Mouse (Mus musculus) mouse trophoblast stem cell (cell line): ENCODE measurements around the gene Wnt3.

ENCODE experiments used
- in situ Hi-C, 2 experiments: fragments of 300-500 bp; cut with MseI, MboI; formaldehyde crosslinking; loops; 2 replicates in 1 of 2; 3 replicates in 1 of 2; pipeline ENCODE4 v1.15.1; 2025

The Wnt3 gene

DNA sequence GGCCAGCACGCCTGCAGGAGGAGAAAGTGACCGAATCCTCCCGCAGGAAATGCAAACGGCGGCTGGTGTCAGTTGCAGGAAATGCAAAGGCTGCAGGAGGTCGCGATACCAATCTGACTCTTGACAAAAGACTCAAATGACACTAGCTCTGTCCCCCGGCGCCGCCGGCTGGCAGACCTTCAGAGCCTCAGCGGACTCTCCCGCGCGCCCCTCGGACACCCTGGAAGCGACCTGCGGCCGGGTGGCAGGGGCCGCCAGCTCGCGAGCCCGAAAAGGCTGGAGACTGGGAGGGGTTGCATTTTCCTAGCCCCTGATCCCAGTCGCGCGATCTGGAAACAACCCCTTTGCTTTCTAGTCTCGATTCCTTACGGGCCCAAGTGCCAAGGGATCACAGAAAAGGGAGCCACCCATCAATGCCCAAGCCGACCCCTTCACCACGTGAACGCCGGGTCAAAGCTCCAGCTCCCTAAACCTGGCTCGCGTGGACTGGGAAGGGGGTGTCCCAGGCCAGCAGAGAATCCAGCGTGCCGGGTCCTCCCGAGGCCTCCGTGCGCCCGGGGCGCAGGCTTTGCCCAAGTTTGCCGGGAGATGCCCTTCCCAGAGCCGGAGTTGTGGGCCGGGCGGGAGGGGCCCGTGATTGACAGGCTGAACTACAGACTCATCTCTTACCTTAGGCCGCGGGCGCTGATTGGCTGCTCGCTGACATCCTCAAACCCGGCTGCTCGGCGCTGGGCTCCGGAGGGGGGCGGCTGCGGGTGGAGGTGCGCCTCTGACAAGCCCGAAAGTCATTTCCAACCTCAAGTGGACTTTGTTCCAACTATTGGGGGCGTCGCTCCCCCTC, at the start of gene Wnt3:
TSS of gene Wnt3 (plus strand) at position 764 of the 841 bp plus-strand sequence.
- in situ Hi-C loops = no loop called here

DNA sequence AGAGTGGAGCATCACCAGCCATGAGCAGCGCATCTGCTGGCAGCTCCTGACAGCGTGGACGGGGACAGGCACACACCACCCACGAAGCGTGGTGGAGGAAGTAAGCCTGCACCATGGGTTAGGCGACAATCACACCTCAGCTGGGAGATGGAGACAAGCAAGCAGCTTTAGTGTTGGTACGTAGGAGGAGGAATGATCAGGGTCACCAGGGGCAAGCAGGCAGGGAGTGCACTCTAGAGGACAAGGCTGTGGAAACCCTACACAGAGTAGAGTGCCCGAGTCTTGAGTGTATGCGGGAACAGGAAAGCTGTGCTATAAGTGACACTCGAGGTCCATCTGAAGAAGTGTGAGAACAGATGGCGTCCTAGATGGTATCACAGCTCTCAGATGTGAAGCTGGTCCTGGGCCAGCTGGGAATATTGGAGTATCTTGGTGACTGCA, 49.6 kb upstream of the Wnt3 start:
- in situ Hi-C loops = no loop called here

DNA sequence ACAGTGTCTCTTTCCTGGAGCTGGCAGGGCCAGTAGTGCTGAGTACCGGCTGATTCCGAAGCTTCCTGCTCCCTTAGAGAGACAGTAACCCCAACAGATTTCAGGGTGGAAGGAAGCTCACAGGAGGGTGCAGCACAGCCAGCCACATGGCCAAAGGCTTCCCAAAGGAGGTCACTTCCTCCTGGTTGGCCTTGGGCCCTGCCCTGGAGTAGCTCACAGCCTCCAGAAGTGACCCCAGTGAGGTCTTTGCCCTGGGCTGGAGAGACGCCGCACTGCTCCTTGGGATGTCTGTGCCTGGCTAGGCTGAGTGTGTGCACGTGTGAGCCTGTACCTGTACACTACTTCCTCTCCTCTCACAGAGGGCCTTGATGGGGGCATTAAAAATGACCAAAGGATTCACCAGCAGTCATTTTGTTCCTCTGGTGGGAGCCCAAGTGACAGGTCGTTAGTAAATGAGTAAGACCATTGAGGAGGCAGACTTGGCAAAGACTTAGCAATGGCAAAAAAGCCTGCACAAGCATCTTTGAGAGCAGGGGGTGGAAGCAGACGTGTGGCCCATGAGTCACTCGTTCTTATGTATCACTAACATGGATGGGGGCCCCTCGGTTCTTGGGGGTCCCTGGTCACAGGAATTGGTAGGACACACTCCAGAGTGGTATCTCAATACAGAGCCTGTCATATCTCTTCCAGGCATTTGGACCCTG, 44.5 kb upstream of the Wnt3 start:
- in situ Hi-C loops = no loop called here

DNA sequence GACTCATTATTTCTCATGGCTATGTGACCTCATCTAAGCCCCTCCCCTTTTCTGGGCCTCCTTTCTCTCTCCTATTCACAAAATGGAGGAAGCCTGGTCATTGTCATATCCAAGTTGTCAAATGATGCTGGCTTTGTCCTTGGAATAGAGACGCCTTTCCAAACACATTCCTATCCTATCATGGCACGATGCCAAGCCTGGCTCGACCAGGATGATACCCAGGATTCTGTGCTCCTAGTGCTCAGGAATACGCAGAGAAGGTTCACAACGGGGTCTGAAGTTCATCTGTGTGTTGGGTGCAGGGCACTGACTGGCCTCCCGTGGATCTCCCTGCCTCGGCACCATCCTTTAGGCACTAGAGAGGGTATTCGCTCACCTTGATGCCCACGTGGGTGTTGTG, 42.4 kb upstream of the Wnt3 start:
- in situ Hi-C loops = no loop called here

DNA sequence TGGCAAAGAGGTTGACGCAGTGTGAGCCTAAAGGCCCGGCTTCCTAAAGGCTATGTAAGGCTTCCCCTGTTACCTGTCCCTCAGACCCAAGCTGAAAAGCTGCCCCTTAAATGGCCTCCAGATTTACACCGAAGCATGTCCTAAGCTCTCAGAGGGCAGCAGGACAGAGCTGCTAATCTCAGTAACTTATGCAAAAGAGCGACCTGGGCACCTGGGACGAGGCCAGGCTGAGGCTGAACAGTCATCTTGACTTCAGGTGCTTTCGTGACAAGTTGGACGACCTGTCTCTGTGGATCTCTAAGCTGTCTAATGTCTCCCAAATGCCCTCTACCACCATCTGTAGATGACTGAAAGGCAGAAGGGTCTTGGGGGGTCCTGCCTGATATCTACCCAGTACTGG, 41.6 kb upstream of the Wnt3 start:
- in situ Hi-C loops = no loop called here

DNA sequence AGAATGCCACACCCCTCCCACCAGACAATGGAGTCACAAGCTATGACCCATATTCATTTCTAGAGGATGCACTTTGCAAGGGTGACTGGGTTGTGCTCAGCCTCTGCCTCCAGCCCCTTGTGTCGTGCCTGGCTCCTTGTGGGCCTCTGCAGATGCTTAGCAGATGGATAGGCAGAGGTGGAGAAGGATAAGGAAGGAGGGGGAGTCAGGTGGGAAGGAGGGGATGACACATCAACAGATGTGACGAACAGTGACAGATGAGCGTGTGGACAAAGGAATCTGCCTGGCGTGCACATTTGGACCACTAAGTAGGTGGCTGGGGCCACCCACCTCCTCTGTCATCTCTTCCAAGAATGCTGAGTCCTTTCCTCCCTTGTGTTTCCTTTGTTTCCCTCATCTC, 40.9 kb upstream of the Wnt3 start:
- in situ Hi-C loops = no loop called here

DNA sequence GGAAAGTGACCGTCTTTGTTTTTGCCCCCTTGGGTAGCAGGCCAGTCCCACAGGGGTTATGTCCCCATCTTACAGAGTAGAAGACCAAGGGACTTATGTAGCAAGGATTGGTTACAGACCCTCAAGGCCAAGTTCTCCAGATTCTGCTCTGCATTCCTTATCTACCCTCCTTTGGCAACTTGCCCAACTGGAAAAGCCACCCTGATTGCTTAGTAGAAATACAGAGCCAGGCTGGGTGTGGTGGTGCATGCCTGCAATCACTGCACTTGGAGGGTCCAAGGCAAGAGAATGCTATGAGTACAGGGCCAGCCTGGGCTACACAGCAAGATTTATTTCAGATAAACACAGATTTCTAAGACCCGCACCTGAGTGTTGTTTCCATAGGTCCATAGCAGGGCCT, 40.0 kb upstream of the Wnt3 start:
- in situ Hi-C loops = no loop called here

DNA sequence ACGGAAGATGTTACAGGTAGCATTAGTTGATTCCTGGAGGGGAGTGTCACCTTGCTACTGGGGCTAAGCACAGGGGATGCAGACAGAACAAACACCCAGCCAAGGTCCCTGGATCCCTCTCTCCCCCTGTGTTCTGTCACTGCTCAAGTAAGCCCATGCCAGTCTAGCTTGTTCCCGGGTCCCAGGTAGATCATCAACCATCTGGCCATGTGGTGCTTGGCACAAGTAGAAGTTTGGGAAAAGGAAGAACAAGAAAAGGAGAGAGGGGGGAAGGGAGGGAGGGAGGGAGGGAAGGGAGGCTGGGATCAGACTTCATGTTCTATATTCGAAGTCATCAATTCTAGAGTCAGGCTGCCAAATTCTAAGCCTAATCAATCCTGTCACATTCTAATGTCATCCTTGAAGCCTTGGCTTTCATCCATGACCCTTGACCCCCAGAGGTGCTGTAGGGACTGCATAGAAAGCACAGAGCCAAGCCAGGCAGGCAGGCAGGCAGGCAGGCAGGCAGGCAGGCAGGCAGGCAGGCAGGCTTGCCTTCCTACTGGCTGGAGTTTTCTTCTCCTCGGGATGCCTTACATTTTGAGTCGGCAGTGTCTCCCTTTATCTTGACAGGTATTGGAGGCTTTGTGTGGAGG, 39.4 kb upstream of the Wnt3 start:
- in situ Hi-C loops = no loop called here

DNA sequence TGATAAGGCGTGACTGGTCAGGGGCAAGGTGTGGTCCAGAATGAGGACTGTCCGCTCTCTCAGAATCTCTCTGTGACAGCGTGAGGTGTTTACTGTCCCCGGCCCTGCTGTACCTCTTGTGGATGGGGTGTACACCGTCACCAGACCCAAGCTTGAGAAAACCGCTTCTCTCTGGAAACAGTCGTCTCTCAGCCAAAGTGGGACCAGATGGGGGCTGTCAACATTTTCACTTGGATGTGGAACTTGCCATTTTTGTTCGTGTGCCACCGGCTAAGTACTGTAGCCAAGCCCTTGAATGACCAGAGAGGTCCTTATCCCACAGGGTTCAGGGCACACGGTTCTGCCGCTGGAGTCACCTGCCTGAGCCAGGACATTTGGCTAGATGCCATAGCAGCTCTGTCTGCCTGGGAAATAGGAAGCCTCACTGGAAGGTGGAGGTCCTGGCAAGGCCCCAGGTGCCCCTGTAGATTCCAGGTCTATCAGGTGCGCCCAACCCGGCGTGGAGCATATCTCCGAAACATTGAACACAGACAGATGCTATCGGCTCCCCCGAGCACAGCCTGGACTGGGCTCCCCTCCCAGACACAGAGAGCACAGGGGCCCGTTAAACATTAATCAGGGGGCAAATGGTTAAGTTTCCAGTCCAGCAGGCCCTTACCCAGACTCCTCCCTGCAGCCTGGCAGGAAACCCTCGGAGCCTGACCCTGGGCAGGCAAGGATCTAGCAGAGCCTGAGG, 38.7 kb upstream of the Wnt3 start:
- in situ Hi-C loops = no loop called here

DNA sequence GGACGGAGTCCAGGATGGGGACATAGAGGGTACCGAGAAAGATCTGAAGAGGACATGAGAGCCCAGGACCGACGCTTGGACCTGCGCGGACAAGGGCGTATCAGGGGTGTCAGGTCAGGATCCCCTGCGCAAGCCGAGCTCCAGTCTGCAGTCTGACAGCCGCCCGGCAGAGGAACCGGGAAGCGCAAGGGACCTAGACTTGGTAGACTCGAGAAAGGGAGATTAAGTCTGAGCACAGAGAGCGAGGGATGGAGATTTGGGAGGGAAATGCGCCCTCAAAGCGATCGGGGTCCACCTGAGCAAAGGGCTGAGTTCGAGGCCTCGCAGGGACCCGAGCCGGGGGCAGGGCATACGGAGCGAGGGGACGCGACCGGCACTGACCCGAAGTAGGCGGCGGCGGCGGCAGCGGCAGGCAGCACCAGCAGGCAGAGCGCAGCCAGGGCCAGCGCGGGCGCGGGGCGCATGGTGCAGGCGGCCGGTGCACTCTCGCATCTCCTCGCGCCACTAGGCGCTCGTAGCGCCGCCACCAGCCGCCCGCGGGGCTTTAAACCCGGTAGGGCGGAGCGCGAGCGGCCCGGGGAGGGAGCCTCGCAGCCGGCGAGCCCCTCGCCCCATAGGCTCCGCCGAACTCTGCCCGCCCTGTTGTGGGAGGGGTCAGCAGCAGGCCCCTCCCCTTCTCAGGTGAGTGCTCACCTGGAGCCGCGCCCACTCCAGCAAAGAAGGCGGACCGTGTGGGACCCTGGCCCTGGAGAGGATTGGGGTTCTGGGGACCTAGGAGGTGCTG, 24.5 kb upstream of the Wnt3 start, which contains the start of gene Wnt9b:
TSS of gene Wnt9b (minus strand) at position 516 of the 784 bp plus-strand sequence.
- in situ Hi-C loops = no loop called here

DNA sequence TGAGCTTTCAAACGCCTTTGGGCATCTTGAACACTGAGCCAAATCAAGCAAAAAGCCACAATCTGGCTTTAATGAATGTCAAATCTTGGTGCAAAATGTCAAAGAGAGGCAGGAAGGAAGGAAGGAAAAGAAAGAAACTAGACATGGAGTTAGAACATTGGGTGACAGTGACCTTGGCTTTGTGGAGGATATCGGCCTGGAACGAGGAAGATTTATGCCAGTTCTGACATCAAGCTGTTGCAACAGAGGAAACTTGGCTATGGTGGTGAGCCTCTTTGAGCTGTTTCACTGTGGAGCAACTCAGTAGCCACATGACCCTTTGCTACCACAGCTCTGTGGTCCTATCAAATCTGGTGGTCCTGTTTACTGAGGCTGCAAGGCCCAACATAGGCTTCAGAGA, 23.3 kb upstream of the Wnt3 start:
- in situ Hi-C loops = no loop called here

DNA sequence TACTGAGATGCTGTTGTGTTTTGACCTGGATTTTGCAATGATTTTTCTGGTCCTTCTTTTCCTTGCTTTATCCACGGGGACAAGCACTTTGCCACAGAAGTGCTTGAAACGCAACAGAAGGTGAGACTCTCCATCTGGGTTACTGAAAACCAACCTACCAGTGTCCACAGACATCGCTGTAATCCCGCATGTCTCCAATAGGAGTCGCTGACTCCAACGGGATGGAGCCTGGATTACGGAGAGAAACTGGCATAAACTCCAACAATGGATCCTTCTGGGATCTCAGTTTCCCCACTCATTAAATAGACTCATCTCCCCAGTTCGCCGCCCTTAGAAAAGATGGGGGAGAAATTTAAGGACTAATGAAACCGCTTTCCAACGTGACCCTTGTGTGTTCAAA, 15.9 kb upstream of the Wnt3 start:
- in situ Hi-C loops = no loop called here

DNA sequence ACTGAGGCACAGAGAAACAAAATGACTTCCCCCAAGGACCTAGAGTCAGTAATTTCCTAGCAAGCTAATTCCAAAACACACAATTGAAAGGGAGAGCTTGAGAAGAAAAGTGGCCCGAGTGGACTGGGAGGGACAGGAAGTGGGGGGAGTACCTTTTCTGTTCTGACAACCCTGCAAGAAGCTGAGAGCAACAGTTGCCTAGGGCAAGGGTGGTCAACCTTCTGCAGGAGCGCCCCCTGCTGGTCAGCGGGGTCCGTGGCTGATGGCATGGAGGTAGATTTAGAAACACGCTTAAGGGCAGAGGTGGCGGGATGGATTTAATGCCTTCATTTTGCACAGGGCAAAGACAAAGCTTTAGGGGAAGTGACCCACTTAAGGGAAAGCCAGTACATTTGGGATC, 15.2 kb upstream of the Wnt3 start:
- in situ Hi-C loops = no loop called here

DNA sequence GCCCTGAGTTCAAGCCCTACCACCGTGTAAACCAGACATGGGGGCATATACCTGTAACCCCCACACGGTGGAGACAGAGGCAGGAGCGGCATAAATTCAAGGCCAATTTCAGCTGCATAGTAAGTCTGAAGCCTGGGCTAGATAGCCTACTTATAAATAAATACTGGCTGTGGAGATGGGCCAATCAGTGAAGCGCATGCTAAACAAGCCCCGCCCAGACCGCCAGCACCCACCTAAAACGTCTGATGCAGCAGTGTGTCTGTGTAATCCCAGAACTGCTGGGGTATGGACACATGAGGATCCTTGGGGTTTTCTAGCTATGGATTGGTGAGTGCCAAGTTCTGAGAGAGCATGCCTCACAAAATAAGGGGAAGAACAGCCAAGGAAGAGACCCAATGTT, 13.8 kb upstream of the Wnt3 start:
- in situ Hi-C loops = loop anchor here (5.0 kb wide), 2 partner anchors 123 to 152 kb away; partner anchors contain the start of gene Lyzl6 (in 1 of the 2)

DNA sequence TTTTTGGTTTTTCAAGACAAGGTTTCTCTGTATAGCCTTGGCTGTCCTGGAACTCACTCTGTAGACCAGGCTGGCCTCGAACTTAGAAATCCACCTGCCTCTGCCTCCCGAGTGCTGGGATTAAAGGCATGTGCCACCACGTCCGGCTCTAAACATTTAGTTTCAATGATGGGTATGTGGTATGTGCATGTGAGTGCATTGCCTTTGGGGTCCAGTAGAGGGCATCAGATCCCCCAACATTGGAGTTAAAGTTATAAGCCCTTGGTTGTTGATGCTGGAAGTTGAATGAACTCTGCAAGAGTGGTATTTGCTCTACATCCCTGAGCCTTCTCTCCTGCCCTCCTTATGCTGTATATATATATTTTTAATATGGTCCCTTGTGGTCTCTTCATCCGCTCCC, 13.1 kb upstream of the Wnt3 start:
- in situ Hi-C loops = loop anchor here (5.0 kb wide), 2 partner anchors 124 to 151 kb away; partner anchors contain the start of gene Lyzl6 (in 1 of the 2)

DNA sequence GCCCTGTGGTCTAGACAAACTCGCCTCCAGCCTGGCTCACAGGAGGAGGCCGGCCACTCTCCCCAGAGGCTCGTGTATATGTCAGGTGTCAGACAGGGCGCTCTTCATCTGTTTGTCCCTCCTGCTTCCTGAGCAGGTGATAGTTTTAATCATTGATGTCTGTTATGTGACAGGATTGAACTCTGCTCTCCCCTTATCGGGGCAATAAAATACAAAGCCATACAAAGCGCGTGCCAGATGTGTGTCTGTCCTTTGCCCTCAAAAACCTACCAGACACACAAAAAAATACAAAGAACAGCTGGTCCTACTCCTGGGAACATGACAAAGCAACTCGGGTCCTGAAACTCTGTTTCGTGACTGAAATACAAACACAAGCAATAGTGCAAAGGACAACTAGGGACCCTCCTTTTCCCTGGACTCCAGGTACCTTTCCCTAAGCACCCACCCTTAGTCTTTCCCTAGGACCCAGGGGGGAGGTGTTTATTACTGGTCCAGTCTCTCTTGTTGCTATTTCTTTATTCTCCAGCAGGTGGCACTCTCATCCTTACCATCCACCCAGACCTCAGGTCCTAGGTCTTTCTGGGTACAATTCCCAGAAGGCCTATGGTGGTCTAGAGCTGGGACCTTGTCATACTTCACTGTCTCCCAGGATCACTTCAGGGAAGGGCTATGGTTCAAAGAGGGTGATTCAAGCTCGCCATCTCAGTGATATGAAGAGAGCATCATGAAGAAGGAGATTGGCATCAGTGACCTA, 10.4 kb upstream of the Wnt3 start:
- in situ Hi-C loops = loop anchor here (5.0 kb wide), 2 partner anchors 126 to 149 kb away; partner anchors contain the start of gene Lyzl6 (in 1 of the 2)

DNA sequence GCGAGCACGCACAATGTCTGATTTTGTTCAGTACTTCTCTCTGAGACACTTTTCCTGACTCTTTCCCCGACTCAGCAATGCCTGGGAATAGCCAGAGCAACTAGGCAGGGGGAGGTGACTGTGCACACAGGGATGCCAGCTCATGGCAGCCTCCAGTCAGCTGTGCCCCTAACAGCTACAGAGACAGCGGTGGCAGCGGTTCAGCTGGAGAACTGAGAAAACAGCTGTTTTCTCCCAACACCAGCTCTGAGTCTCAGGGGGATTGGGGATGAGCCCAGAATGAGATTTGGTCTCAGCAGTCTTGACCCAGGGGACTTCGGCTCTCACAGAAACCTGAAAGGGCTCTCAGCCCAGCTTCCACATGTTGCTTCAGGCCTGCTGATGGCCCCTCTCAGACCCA, 9.3 kb upstream of the Wnt3 start:
- in situ Hi-C loops = loop anchor here (5.0 kb wide), 2 partner anchors 127 to 148 kb away; partner anchors contain the start of gene Lyzl6 (in 1 of the 2)

DNA sequence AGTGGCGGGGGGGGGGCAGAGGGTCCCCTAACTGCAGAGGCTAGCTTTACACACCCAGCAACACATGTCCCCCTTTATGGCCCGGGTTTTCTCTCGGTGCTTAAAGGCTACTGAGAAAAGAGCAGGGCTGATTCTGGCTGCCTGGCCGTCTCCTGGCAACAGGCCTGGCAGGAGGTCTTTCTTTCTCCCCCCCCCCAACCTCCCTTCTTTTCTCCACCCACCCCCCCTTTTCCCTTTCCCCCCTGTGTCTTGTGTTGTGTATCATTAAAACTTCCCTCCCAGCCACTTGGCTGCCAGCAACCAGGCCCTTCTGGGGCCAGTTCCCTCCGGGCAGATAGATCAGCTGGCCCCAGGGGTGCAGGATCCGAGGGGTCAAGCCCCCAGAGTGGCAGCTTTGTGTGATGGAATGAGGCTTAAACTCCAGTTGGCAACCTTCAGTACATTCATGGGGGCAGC, 8.4 kb upstream of the Wnt3 start:
- in situ Hi-C loops = no loop called here

DNA sequence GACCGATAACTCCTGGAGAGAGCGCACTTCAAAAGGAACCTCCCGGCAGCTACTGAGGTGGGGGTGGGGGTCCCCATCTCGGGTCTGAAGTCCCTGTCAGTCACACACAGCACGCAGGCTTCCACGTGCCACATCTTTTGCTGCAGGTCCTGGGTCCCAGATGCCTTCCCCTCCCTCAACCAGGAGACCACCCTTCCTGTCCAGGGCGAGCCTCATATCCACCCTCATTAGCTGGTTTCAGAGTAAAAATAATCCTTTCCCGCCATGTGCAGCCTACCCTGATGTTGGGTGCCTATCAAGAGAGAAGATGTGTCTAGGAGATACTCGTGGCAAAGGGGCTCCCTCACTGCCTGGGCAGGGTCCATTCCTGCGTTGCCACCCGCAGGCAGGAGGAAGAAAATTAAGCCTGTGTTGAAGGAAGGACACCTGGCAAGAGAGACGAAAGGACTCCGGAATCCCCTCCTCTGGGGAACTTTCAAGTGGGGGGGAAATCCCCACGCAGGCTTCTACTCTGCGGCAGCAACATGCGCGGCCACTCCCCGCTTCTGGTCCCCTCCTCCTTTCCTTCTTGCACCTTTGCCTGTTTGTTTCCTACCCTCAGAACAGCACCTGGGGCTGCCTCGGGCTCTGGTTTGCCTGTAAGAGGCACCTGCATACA, 2.7 kb upstream of the Wnt3 start:
- in situ Hi-C loops = no loop called here
